Mouse (Mus musculus) spleen, adult 2 months (tissue): Measurements from ENCODE around the gene Creb5.

Experiments
- CTCF ChIP-seq: fragments of 200-500 bp; IDR thresholded peaks from 2 replicates; pipeline ENCODE4 v1.5.1; 2011; ENCODE audit warnings: mild to moderate bottlenecking, inconsistent platforms; ENCODE audit not compliant: insufficient read depth, insufficient read length, insufficient replicate concordance; ENCODE audit errors: extremely low read depth
- POLR2A ChIP-seq: fragments of 200-500 bp; IDR thresholded peaks from 2 replicates; pipeline ENCODE4 v1.6.1; 2011; ENCODE audit warnings: low read depth, low read length, inconsistent platforms

GRCm38 (mm10) chr6:53526460-53526859 lies 239.4 kb downstream of the Creb5 start:
- TF ChIP-seq CTCF, result no peak
- TF ChIP-seq POLR2A, result no peak
